Mouse (Mus musculus) forebrain, embryonic 11.5 days (tissue): ENCODE results near the gene Lgalsl. TPM values are rescaled to one million over a fixed set of nuclear protein-coding genes. Genes with fewer than 3 reads are reported as not detected.
A peak's percentile ranks its signal among the peaks of the same experiment; 100 is the strongest.

Experiments used
- ATAC-seq: fragments of 200-750 bp; cut with Nextera tagmentation; replicated peaks from 2 replicates; pipeline ENCODE4 v1.8.0; 2017; ENCODE audit warnings: moderate TSS enrichment; ENCODE audit not compliant: low FRiP score
- DNase-seq: peaks from one replicate; pipeline ENCODE4 v3.0.0-alpha.2; 2017; ENCODE audit warnings: low spot score
- H3K27ac ChIP-seq: fragments of 300-500 bp; sonication (generic); 2 replicates; pipeline ENCODE4 v1.5.1; 2014; ENCODE audit warnings: low read depth, low read length
- H3K27me3 ChIP-seq: fragments of 300-500 bp; sonication (generic); 2 replicates; pipeline ENCODE4 v1.6.1; 2014; ENCODE audit warnings: mild to moderate bottlenecking, low read length, mixed read lengths; ENCODE audit not compliant: control insufficient read depth, insufficient read depth
- H3K36me3 ChIP-seq: fragments of 300-500 bp; sonication (generic); 2 replicates; pipeline ENCODE4 v1.6.1; 2014; ENCODE audit warnings: mild to moderate bottlenecking, low read length, moderate library complexity, mixed read lengths; ENCODE audit not compliant: control insufficient read depth, insufficient read depth
- H3K4me1 ChIP-seq: fragments of 300-500 bp; sonication (generic); replicated peaks from 2 replicates; pipeline ENCODE4 v1.6.1; 2014; ENCODE audit warnings: low read length, mixed read lengths; ENCODE audit not compliant: control insufficient read depth, insufficient read depth
- H3K4me2 ChIP-seq: fragments of 300-500 bp; sonication (generic); 2 replicates; pipeline ENCODE4 v1.6.1; 2014; ENCODE audit warnings: low read depth, mild to moderate bottlenecking, low read length, moderate library complexity, mixed read lengths; ENCODE audit not compliant: severe bottlenecking
- H3K4me3 ChIP-seq: fragments of 300-500 bp; sonication (generic); 2 replicates; pipeline ENCODE4 v1.5.1; 2014; ENCODE audit warnings: low read depth, low read length
- H3K9ac ChIP-seq: fragments of 300-500 bp; sonication (generic); 2 replicates; pipeline ENCODE4 v1.6.1; 2014; ENCODE audit warnings: low read length
- H3K9me3 ChIP-seq: fragments of 300-500 bp; sonication (generic); 2 replicates; pipeline ENCODE4 v1.6.1; 2016; ENCODE audit warnings: low read length, mixed read lengths; ENCODE audit not compliant: control insufficient read depth
- WGBS: fragments of 180-500 bp; shearing (Covaris S2); extraction: QIAGEN DNeasy Blood & Tissue Kit; methylation state at CpG from one replicate; pipeline ENCODE4 v1.1.7; 2014; 5-methylcytosine and 5-hydroxymethylcytosine counted together
- polyA plus RNA-seq: library from polyadenylated mRNA; unstranded; fragments of >200 nt; fragmentation: Nextera tagmentation; extraction: Ambion mirVana; gene quantifications from 2 replicates; pipeline ENCODE4 v1.2.1, GENCODE M21; 2014

Gene Lgalsl
- polyA plus RNA-seq, 1 experiment from 2014 or later, result 28.6 TPM

DNA sequence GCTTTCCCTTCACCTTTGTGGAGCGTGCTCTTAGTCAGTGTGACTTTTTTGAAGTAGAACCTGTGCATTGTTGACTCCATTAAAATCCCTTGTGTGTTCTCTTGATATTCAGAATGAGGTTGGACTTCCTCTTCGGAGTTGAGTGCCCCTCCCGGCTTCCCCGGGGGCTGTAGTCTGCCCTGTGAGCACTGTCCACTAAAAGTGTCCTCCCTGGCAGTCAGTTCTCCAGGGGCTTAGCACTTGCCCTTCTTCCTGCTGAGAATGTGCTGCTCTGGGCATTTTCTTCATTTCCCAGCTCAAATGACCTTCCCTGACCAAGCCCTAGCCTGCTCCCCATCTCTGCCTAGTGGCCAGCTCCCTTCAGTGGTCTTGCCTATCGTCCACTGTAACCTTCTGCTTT lies 6.5 kb upstream of the Lgalsl start:
- Histone ChIP-seq H3K4me1 (no peaks in the 10 kb centered on the region), H3K4me2 (no peak overlapping the region), H3K9ac (no peak overlapping the region), H3K27ac (no peak overlapping the region), H3K36me3 (no peaks in the 10 kb centered on the region), H3K4me3 (no peak overlapping the region), H3K9me3 (no peaks in the 10 kb centered on the region), H3K27me3 (peaks cover 2% of the 10 kb centered on the region; the same call in 1 of the 2 replicates)
- 83% methylated on average over 5 of the region's 5 CpGs for WGBS
- no peak for DNase-seq
- no peak for ATAC-seq

DNA sequence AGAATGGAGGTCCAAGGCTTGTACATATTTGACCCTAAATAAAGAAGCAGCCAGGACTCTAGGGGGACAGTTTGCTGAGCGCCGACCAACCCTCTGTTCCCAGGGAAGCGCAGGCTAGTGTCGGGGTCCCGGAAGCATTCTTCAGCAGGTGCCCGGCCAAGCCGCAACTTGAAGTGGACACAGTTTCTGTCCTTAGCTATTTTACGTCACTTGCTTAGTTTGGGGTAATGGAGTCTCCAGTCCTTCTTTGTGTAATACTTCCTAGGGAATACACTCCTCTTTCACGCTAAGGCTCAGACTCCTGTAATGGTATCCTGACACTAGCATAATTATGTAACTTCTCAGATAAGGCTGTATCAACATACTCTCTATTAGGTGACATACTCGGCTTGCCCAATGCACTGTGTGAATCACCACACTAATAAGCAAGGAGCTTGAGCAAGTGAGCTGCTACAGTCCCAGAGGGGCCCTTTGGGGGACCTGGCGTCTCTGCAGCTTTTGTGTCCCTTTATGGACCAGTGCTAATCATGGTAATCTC lies 813 bp upstream of the Lgalsl start:
- peak overlapping the region; percentile 77 for H3K4me2 ChIP-seq
- ATAC-seq (peak; percentile 22), DNase-seq (no peak)
- peak overlapping the region; percentile 86 for H3K9ac ChIP-seq
- no peaks in the 10 kb centered on the region for H3K9me3 ChIP-seq
- peak overlapping the region; percentile 84 for H3K4me3 ChIP-seq
- no peak overlapping the region for H3K27ac ChIP-seq
- H3K36me3 ChIP-seq, result no peaks in the 10 kb centered on the region; the same call in 1 of the 2 replicates
- peaks cover 9% of the 10 kb centered on the region; the same call in 1 of the 2 replicates for H3K4me1 ChIP-seq
- H3K27me3 ChIP-seq, result peaks cover 2% of the 10 kb centered on the region; the same call in 1 of the 2 replicates
- WGBS, result 19% methylated on average over 11 of the region's 11 CpGs

GRCm38 (mm10) chr11:20829993-20830685 lies 717 bp downstream of the Lgalsl start:
- Histone ChIP-seq H3K36me3 (no peaks in the 10 kb centered on the region; the same call in 1 of the 2 replicates), H3K9ac (peak overlapping the region; percentile 86), H3K9me3 (no peaks in the 10 kb centered on the region), H3K4me3 (peak overlapping the region; percentile 84), H3K27me3 (peaks cover 2% of the 10 kb centered on the region; the same call in 1 of the 2 replicates), H3K27ac (peak overlapping the region; percentile 53; the same call in 1 of the 2 replicates), H3K4me1 (peaks cover 9% of the 10 kb centered on the region; the same call in 1 of the 2 replicates), H3K4me2 (peak overlapping the region; percentile 77)
- DNase-seq (no peak), ATAC-seq (no peak)
- whole genome bisulfite sequencing, result 14% methylated on average over 23 of the region's 23 CpGs

- Histone ChIP-seq H3K4me2 (no peak overlapping the region), H3K9me3 (no peaks in the 10 kb centered on the region), H3K9ac (no peak overlapping the region), H3K27ac (no peak overlapping the region), H3K4me1 (peaks cover 9% of the 10 kb centered on the region; the same call in 1 of the 2 replicates), H3K36me3 (no peaks in the 10 kb centered on the region; the same call in 1 of the 2 replicates), H3K4me3 (no peak overlapping the region), H3K27me3 (peaks cover 2% of the 10 kb centered on the region; the same call in 1 of the 2 replicates)
- no peak for ATAC-seq
- WGBS, result 64% methylated on average over 9 of the region's 9 CpGs
- DNase-seq, result no peak
These were observed 1.7 kb downstream of the Lgalsl start for GRCm38 (mm10) chr11:20829056-20829686.

GRCm38 (mm10) chr11:20823961-20824360 lies 6.9 kb downstream of the Lgalsl start:
- Histone ChIP-seq H3K9ac (no peak overlapping the region), H3K4me2 (no peak overlapping the region), H3K27me3 (no peaks in the 10 kb centered on the region), H3K36me3 (no peaks in the 10 kb centered on the region; the same call in 1 of the 2 replicates), H3K27ac (no peak overlapping the region), H3K4me1 (no peaks in the 10 kb centered on the region), H3K9me3 (no peaks in the 10 kb centered on the region), H3K4me3 (no peak overlapping the region)
- 33% methylated on average over 2 of the region's 2 CpGs for WGBS
- DNase-seq (no peak), ATAC-seq (no peak)

DNA sequence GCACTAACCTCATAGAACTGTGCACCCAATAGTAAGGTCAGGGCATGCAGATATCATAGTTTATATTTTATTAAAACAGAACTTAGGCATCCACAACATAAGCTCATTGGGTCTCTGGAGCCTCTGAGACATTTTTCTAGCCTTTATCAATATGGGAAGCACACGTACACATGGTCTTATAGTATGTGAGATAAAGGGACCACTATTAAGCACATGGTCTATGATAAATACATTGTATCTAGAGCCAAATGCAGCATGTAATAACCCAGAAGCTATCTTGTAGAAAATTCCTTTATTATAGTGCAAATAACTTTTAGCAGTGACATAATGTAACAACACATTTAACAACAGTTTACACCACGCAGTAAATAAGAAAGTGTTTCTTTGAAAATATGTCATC lies 7.6 kb downstream of the Lgalsl start:
- no peak for ATAC-seq
- Histone ChIP-seq H3K4me2 (no peak overlapping the region), H3K9ac (no peak overlapping the region), H3K4me3 (no peak overlapping the region), H3K27me3 (no peaks in the 10 kb centered on the region), H3K27ac (no peak overlapping the region), H3K4me1 (no peaks in the 10 kb centered on the region), H3K9me3 (no peaks in the 10 kb centered on the region), H3K36me3 (no peaks in the 10 kb centered on the region; the same call in 1 of the 2 replicates)
- DNase-seq, result no peak
- WGBS, result 93% methylated on average over 2 of the region's 2 CpGs

- Histone ChIP-seq H3K9me3 (no peaks in the 10 kb centered on the region), H3K27me3 (no peaks in the 10 kb centered on the region), H3K27ac (no peak overlapping the region), H3K4me1 (no peaks in the 10 kb centered on the region), H3K36me3 (no peaks in the 10 kb centered on the region; the same call in 1 of the 2 replicates), H3K9ac (no peak overlapping the region), H3K4me3 (no peak overlapping the region), H3K4me2 (no peak overlapping the region)
- DNase-seq (no peak), ATAC-seq (no peak)
- WGBS, result 77% methylated on average over 7 of the region's 7 CpGs
These were observed 9.5 kb downstream of the Lgalsl start for GRCm38 (mm10) chr11:20821351-20821750.

DNA sequence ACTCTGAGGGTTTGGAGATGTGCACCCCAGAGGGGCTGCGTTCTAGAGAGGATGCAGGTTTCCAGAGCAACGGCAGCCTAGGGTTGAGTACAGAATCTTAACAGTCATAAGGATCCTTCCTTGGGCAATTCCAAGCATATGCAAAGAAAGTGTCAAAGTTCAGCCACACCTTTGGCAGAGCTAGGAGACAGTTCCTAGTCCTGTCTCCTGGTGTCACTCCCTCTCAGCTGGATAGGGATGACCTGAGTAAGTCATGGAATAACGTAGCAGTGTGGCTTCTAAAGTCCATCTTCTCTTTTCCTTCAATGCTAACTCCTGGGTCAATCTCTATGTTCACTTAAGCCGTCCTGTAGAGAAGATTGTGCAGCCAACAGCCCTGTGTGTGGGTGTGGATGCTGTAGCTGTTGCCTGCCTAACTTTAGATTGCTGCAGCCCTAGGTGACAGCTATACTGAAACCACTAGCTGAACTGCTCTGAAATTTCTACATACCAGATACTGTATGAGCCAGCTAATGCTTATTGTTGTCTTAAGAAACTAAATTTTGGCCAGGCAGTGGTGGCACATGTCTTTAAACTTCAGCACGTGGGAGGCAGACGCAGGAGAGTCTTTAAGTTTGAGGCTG lies 16.8 kb downstream of the Lgalsl start:
- H3K9me3 ChIP-seq, result no peaks in the 10 kb centered on the region
- no peak overlapping the region for H3K4me3 ChIP-seq
- no peaks in the 10 kb centered on the region for H3K4me1 ChIP-seq
- H3K27me3 ChIP-seq, result no peaks in the 10 kb centered on the region
- H3K9ac ChIP-seq, result no peak overlapping the region
- no peak for ATAC-seq
- no peaks in the 10 kb centered on the region for H3K36me3 ChIP-seq
- no peak overlapping the region for H3K4me2 ChIP-seq
- no peak overlapping the region for H3K27ac ChIP-seq
- no peak for DNase-seq
- 86% methylated on average over 6 of the region's 6 CpGs for WGBS
